Mouse (Mus musculus): ENCODE measurements at regions not wholly inside any gene's neighbourhood (a gene's known extent, or its start where the extent isn't known, plus 50 kb on each side); places are given as distances from the start of the nearest gene placed in this dataset.

- Histone ChIP-seq H3K27ac (no peak overlapping the region), H3K4me3 (no peak overlapping the region)
- intact Hi-C loops (cut with DNase I), result no loop called here
- DNase-seq (ENCODE audit: extremely low spot score in 1 of 2, low spot score in 2 of 2), result no peak
- peak; percentile 23 for TF ChIP-seq CTCF (IDR thresholded peaks at IDR 0.05)
Observed at GRCm38 (mm10) chr14:73996229-73996628, 335.2 kb downstream of the Gm21750 start.

- DNase-seq (ENCODE audit: extremely low spot score in 1 of 2, low spot score in 2 of 2), result no peak
Observed at GRCm38 (mm10) chr14:73997796-73998195, 336.8 kb downstream of the Gm21750 start.

GRCm38 (mm10) chr14:73999409-73999909 lies 338.4 kb downstream of the Gm21750 start:
- no peak for DNase-seq (ENCODE audit: extremely low spot score in 1 of 2, low spot score in 2 of 2)
- H3K27ac ChIP-seq, result no peak overlapping the region
- H3K4me3 ChIP-seq, result no peak overlapping the region
- intact Hi-C loops (cut with DNase I), result no loop called here
- no peak for TF ChIP-seq CTCF (IDR thresholded peaks at IDR 0.05)

More at GRCm38 (mm10) chr14:73997796-73998195, 336.8 kb downstream of the Gm21750 start:
- no peak; the same call in 1 of the 2 replicates for TF ChIP-seq CTCF (IDR thresholded peaks at IDR 0.05)
- intact Hi-C loops (cut with DNase I), result no loop called here
- no peak overlapping the region for H3K4me3 ChIP-seq
- H3K27ac ChIP-seq, result no peak overlapping the region

- no peak for DNase-seq (ENCODE audit: extremely low spot score in 1 of 2, low spot score in 2 of 2)
- Histone ChIP-seq H3K4me3 (no peak overlapping the region), H3K27ac (no peak overlapping the region)
- no peak for TF ChIP-seq CTCF (IDR thresholded peaks at IDR 0.05)
- intact Hi-C loops (cut with DNase I), result no loop called here
Observed at GRCm38 (mm10) chr14:74006911-74007310, 345.9 kb downstream of the Gm21750 start.

GRCm38 (mm10) chr14:74011555-74011954 lies 350.5 kb downstream of the Gm21750 start:
- DNase-seq (ENCODE audit: extremely low spot score in 1 of 2, low spot score in 2 of 2), result no peak
- Histone ChIP-seq H3K27ac (no peak overlapping the region), H3K4me3 (no peak overlapping the region)
- intact Hi-C loops (cut with DNase I), result no loop called here
- TF ChIP-seq CTCF (IDR thresholded peaks at IDR 0.05), result no peak

- H3K27ac ChIP-seq, result no peak overlapping the region
- no peak overlapping the region for H3K4me3 ChIP-seq
- DNase-seq (ENCODE audit: extremely low spot score in 1 of 2, low spot score in 2 of 2), result no peak
- no peak for TF ChIP-seq CTCF (IDR thresholded peaks at IDR 0.05)
- intact Hi-C loops (cut with DNase I), result no loop called here
Observed at GRCm38 (mm10) chr14:74019421-74019820, 358.4 kb downstream of the Gm21750 start.

- no peak for DNase-seq (ENCODE audit: extremely low spot score in 1 of 2, low spot score in 2 of 2)
- intact Hi-C loops (cut with DNase I), result no loop called here
- Histone ChIP-seq H3K27ac (no peak overlapping the region), H3K4me3 (no peak overlapping the region)
- no peak for TF ChIP-seq CTCF (IDR thresholded peaks at IDR 0.05)
Observed at GRCm38 (mm10) chr14:74047009-74047694, 386.1 kb downstream of the Gm21750 start.

GRCm38 (mm10) chr14:74047695-74048280 lies 386.8 kb downstream of the Gm21750 start:
- DNase-seq (ENCODE audit: extremely low spot score in 1 of 2, low spot score in 2 of 2), result no peak
- no peak for TF ChIP-seq CTCF (IDR thresholded peaks at IDR 0.05)
- Histone ChIP-seq H3K27ac (no peak overlapping the region), H3K4me3 (no peak overlapping the region)
- intact Hi-C loops (cut with DNase I), result no loop called here

GRCm38 (mm10) chr14:74048386-74048785 lies 387.4 kb downstream of the Gm21750 start:
- no peak for TF ChIP-seq CTCF (IDR thresholded peaks at IDR 0.05)
- intact Hi-C loops (cut with DNase I), result no loop called here
- DNase-seq (ENCODE audit: extremely low spot score in 1 of 2, low spot score in 2 of 2), result no peak
- Histone ChIP-seq H3K4me3 (no peak overlapping the region), H3K27ac (no peak overlapping the region)

- no peak for TF ChIP-seq CTCF (IDR thresholded peaks at IDR 0.05)
- intact Hi-C loops (cut with DNase I), result no loop called here
- no peak overlapping the region for H3K4me3 ChIP-seq
Observed at GRCm38 (mm10) chr14:74066051-74066450, 405.0 kb downstream of the Gm21750 start.

GRCm38 (mm10) chr14:74093016-74093415 lies 432.0 kb downstream of the Gm21750 start:
- no peak overlapping the region for H3K27ac ChIP-seq
- TF ChIP-seq CTCF (IDR thresholded peaks at IDR 0.05), result no peak
- H3K4me3 ChIP-seq, result no peak overlapping the region
- intact Hi-C loops (cut with DNase I), result no loop called here
- no peak for DNase-seq (ENCODE audit: extremely low spot score in 1 of 2, low spot score in 2 of 2)

More at GRCm38 (mm10) chr14:74066051-74066450, 405.0 kb downstream of the Gm21750 start:
- H3K27ac ChIP-seq, result no peak overlapping the region
- DNase-seq (ENCODE audit: extremely low spot score in 1 of 2, low spot score in 2 of 2), result no peak

- intact Hi-C loops (cut with DNase I), result no loop called here
- no peak for TF ChIP-seq CTCF (IDR thresholded peaks at IDR 0.05)
- no peak overlapping the region for H3K27ac ChIP-seq
- no peak overlapping the region for H3K4me3 ChIP-seq
- no peak for DNase-seq (ENCODE audit: extremely low spot score in 1 of 2, low spot score in 2 of 2)
Observed at GRCm38 (mm10) chr14:74099696-74100095, 438.7 kb downstream of the Gm21750 start.
